Mouse (Mus musculus): ENCODE measurements around the gene Wdr95. TPM values are rescaled to one million over a fixed set of nuclear protein-coding genes. Genes with fewer than 3 reads are reported as not detected.

Gene Wdr95
- polyA plus RNA-seq, 1 experiment: 1.9 TPM

GRCm38 (mm10) chr5:149495655-149496054 lies 32.8 kb upstream of the Wdr95 start:
- WGBS: 77% methylated on average over 6 of the region's 6 CpGs
- no peak overlapping the region for H3K4me3 ChIP-seq (replicated peaks; ENCODE audit: control insufficient read depth, low read depth, low read length)
- H3K27ac ChIP-seq (ENCODE audit: control insufficient read depth, insufficient read depth, low read depth, low read length, poor library complexity): no peak overlapping the region
- TF ChIP-seq POLR2A (IDR thresholded peaks at IDR 0.05; ENCODE audit: borderline replicate concordance, control insufficient read depth, low read depth, low read length) (no peak), CTCF (IDR thresholded peaks at IDR 0.05; ENCODE audit: control insufficient read depth, insufficient read depth, low read length) (no peak)
- H3K4me1 ChIP-seq (ENCODE audit: control insufficient read depth, insufficient read depth, low read length): no peaks in the 10 kb centered on the region

GRCm38 (mm10) chr5:149496401-149497066 lies 31.9 kb upstream of the Wdr95 start:
- TF ChIP-seq POLR2A (IDR thresholded peaks at IDR 0.05; ENCODE audit: borderline replicate concordance, control insufficient read depth, low read depth, low read length) (no peak), CTCF (IDR thresholded peaks at IDR 0.05; ENCODE audit: control insufficient read depth, insufficient read depth, low read length) (no peak)
- no peak overlapping the region for H3K27ac ChIP-seq (ENCODE audit: control insufficient read depth, insufficient read depth, low read depth, low read length, poor library complexity)
- 80% methylated on average over 12 of the region's 12 CpGs for WGBS
- H3K4me1 ChIP-seq (ENCODE audit: control insufficient read depth, insufficient read depth, low read length): no peaks in the 10 kb centered on the region
- no peak overlapping the region for H3K4me3 ChIP-seq (replicated peaks; ENCODE audit: control insufficient read depth, low read depth, low read length)

GRCm38 (mm10) chr5:149499936-149500335 lies 28.5 kb upstream of the Wdr95 start:
- TF ChIP-seq POLR2A (IDR thresholded peaks at IDR 0.05; ENCODE audit: borderline replicate concordance, control insufficient read depth, low read depth, low read length) (no peak), CTCF (IDR thresholded peaks at IDR 0.05; ENCODE audit: control insufficient read depth, insufficient read depth, low read length) (no peak)
- 76% methylated on average over 4 of the region's 4 CpGs for WGBS
- no peak overlapping the region for H3K4me3 ChIP-seq (replicated peaks; ENCODE audit: control insufficient read depth, low read depth, low read length)
- H3K4me1 ChIP-seq (ENCODE audit: control insufficient read depth, insufficient read depth, low read length): no peaks in the 10 kb centered on the region
- H3K27ac ChIP-seq (ENCODE audit: control insufficient read depth, insufficient read depth, low read depth, low read length, poor library complexity): no peak overlapping the region

GRCm38 (mm10) chr5:149503423-149504175 lies 24.9 kb upstream of the Wdr95 start:
- WGBS: 86% methylated on average over 23 of the region's 23 CpGs
- no peak overlapping the region for H3K27ac ChIP-seq (ENCODE audit: control insufficient read depth, insufficient read depth, low read depth, low read length, poor library complexity)
- TF ChIP-seq POLR2A (IDR thresholded peaks at IDR 0.05; ENCODE audit: borderline replicate concordance, control insufficient read depth, low read depth, low read length): no peak
- no peak for TF ChIP-seq CTCF (IDR thresholded peaks at IDR 0.05; ENCODE audit: control insufficient read depth, insufficient read depth, low read length)
- H3K4me1 ChIP-seq (ENCODE audit: control insufficient read depth, insufficient read depth, low read length): no peaks in the 10 kb centered on the region
- no peak overlapping the region for H3K4me3 ChIP-seq (replicated peaks; ENCODE audit: control insufficient read depth, low read depth, low read length)

- no peak overlapping the region for H3K4me3 ChIP-seq (replicated peaks; ENCODE audit: control insufficient read depth, low read depth, low read length)
- no peak overlapping the region for H3K27ac ChIP-seq (ENCODE audit: control insufficient read depth, insufficient read depth, low read depth, low read length, poor library complexity)
- no peaks in the 10 kb centered on the region for H3K4me1 ChIP-seq (ENCODE audit: control insufficient read depth, insufficient read depth, low read length)
- TF ChIP-seq POLR2A (IDR thresholded peaks at IDR 0.05; ENCODE audit: borderline replicate concordance, control insufficient read depth, low read depth, low read length): no peak
- TF ChIP-seq CTCF (IDR thresholded peaks at IDR 0.05; ENCODE audit: control insufficient read depth, insufficient read depth, low read length): no peak
- WGBS: 83% methylated on average over 8 of the region's 8 CpGs
Observed at GRCm38 (mm10) chr5:149504985-149505384, 23.5 kb upstream of the Wdr95 start.

- Histone ChIP-seq H3K27ac (ENCODE audit: control insufficient read depth, insufficient read depth, low read depth, low read length, poor library complexity) (no peak overlapping the region), H3K4me1 (ENCODE audit: control insufficient read depth, insufficient read depth, low read length) (no peaks in the 10 kb centered on the region), H3K4me3 (replicated peaks; ENCODE audit: control insufficient read depth, low read depth, low read length) (no peak overlapping the region)
- 94% methylated on average over 2 of the region's 2 CpGs for WGBS
- TF ChIP-seq POLR2A (IDR thresholded peaks at IDR 0.05; ENCODE audit: borderline replicate concordance, control insufficient read depth, low read depth, low read length) (no peak), CTCF (IDR thresholded peaks at IDR 0.05; ENCODE audit: control insufficient read depth, insufficient read depth, low read length) (no peak)
Observed at GRCm38 (mm10) chr5:149506033-149506432, 22.4 kb upstream of the Wdr95 start.

- no peaks in the 10 kb centered on the region for H3K4me1 ChIP-seq (ENCODE audit: control insufficient read depth, insufficient read depth, low read length)
- no peak for TF ChIP-seq CTCF (IDR thresholded peaks at IDR 0.05; ENCODE audit: control insufficient read depth, insufficient read depth, low read length)
- TF ChIP-seq POLR2A (IDR thresholded peaks at IDR 0.05; ENCODE audit: borderline replicate concordance, control insufficient read depth, low read depth, low read length): no peak
- no peak overlapping the region for H3K27ac ChIP-seq (ENCODE audit: control insufficient read depth, insufficient read depth, low read depth, low read length, poor library complexity)
- no peak overlapping the region for H3K4me3 ChIP-seq (replicated peaks; ENCODE audit: control insufficient read depth, low read depth, low read length)
- WGBS: 66% methylated on average over 20 of the region's 20 CpGs
Observed at GRCm38 (mm10) chr5:149508094-149509029, 20.1 kb upstream of the Wdr95 start.

GRCm38 (mm10) chr5:149510323-149510722 lies 18.2 kb upstream of the Wdr95 start:
- WGBS: 75% methylated on average over 13 of the region's 13 CpGs
- H3K27ac ChIP-seq (ENCODE audit: control insufficient read depth, insufficient read depth, low read depth, low read length, poor library complexity): no peak overlapping the region
- no peak overlapping the region for H3K4me3 ChIP-seq (replicated peaks; ENCODE audit: control insufficient read depth, low read depth, low read length)
- TF ChIP-seq POLR2A (IDR thresholded peaks at IDR 0.05; ENCODE audit: borderline replicate concordance, control insufficient read depth, low read depth, low read length) (no peak), CTCF (IDR thresholded peaks at IDR 0.05; ENCODE audit: control insufficient read depth, insufficient read depth, low read length) (no peak)
- no peaks in the 10 kb centered on the region for H3K4me1 ChIP-seq (ENCODE audit: control insufficient read depth, insufficient read depth, low read length)

Data from bone marrow, adult 2 months (tissue).